Mouse (Mus musculus) liver, embryonic 11.5 days (tissue): ENCODE data around the gene Itga10. TPM values are rescaled to one million over a fixed set of nuclear protein-coding genes. Genes with fewer than 3 reads are reported as not detected.
"Not testable (repeated sequence)": the region's sequence is repeated elsewhere in the genome, so short reads cannot be mapped to it uniquely, and the experiment has no call there.

Source experiments
- ATAC-seq: fragments of 200-750 bp; cut with Nextera tagmentation; replicated peaks from 2 replicates; pipeline ENCODE4 v1.8.0; 2017; ENCODE audit warnings: moderate number of reproducible peaks, mild to moderate bottlenecking, moderate TSS enrichment, moderate library complexity; ENCODE audit not compliant: low FRiP score
- DNase-seq: peaks from one replicate; pipeline ENCODE4 v3.0.0-alpha.2; 2017; ENCODE audit warnings: low spot score
- H3K27ac ChIP-seq: fragments of 300-500 bp; sonication (generic); 2 replicates; pipeline ENCODE4 v1.5.1; 2014; ENCODE audit warnings: mild to moderate bottlenecking, low read depth, low read length, control low read depth
- H3K27me3 ChIP-seq: fragments of 300-500 bp; sonication (generic); replicated peaks from 2 replicates; pipeline ENCODE4 v1.6.1; 2014; ENCODE audit warnings: low read length, mixed read lengths; ENCODE audit not compliant: control insufficient read depth, insufficient read depth
- H3K36me3 ChIP-seq: fragments of 300-500 bp; sonication (generic); 2 replicates; pipeline ENCODE4 v1.6.1; 2014; ENCODE audit warnings: mild to moderate bottlenecking, low read length, moderate library complexity, mixed read lengths; ENCODE audit not compliant: control insufficient read depth, insufficient read depth
- H3K4me1 ChIP-seq: fragments of 300-500 bp; sonication (generic); replicated peaks from 2 replicates; pipeline ENCODE4 v1.6.1; 2014; ENCODE audit warnings: low read length, mixed read lengths; ENCODE audit not compliant: control insufficient read depth, insufficient read depth
- H3K4me2 ChIP-seq: fragments of 300-500 bp; sonication (generic); 2 replicates; pipeline ENCODE4 v1.6.1; 2014; ENCODE audit warnings: mild to moderate bottlenecking, control low read depth, moderate library complexity
- H3K4me3 ChIP-seq: fragments of 300-500 bp; sonication (generic); 2 replicates; pipeline ENCODE4 v1.5.1; 2014; ENCODE audit warnings: low read depth, low read length, control low read depth
- H3K9ac ChIP-seq: fragments of 300-500 bp; sonication (generic); 2 replicates; pipeline ENCODE4 v1.6.1; 2014; ENCODE audit warnings: low read depth, low read length, control low read depth
- H3K9me3 ChIP-seq: fragments of 300-500 bp; sonication (generic); 2 replicates; pipeline ENCODE4 v1.6.1; 2016; ENCODE audit warnings: low read length, inconsistent platforms, mixed read lengths; ENCODE audit not compliant: control insufficient read depth
- WGBS: fragments of 180-500 bp; shearing (Covaris S2); extraction: QIAGEN DNeasy Blood & Tissue Kit; methylation state at CpG from one replicate; pipeline ENCODE4 v1.1.7; 2014; 5-methylcytosine and 5-hydroxymethylcytosine counted together
- polyA plus RNA-seq: library from polyadenylated mRNA; unstranded; fragments of >200 nt; fragmentation: Nextera tagmentation; extraction: Ambion mirVana; gene quantifications from 2 replicates; pipeline ENCODE4 v1.2.1, GENCODE M21; 2014

The Itga10 gene
- polyA plus RNA-seq, 1 experiment from 2014 or later, result 0.77 TPM

DNA sequence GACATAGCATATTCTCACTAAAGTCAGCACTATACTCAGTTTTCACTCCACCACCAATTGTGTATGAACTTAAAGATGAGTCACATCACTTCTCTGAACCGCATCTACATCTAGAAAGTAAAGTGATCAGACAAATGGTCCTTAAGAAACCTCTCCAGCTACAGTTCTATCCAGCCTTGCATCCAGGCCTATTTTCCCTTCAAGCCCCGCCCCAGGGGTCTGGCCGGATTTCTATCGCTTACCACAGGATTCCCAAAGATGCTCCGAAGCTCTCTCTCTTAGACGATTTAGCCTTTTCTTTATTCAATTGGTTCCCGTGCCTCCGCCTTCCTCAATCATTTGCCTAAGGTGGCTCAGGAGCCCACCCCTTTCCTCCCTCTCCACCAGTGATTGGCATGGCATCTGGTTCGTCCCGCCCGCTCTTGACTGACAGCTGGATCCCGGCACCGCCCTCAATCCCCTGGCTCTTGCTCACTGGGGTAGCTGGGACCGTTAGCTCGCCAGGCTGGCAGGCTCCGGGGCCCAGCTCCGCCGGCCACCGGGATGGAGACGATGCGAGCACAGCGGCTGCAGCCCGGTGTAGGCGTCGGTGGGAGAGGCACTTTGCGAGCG, 44.6 kb upstream of the Itga10 start, which contains the start of gene Lix1l:
TSS of gene Lix1l (plus strand) at position 511 of the 612 bp plus-strand sequence.
- peak within 1 kb of the TSS; percentile 86 for H3K4me3 ChIP-seq
- peak within 1 kb of the TSS; percentile 92 for H3K4me2 ChIP-seq
- H3K36me3 ChIP-seq, result no peaks in the 10 kb centered on the region
- ATAC-seq (peak; percentile 95), DNase-seq (peak; percentile 89)
- peaks cover 40% of the 10 kb centered on the region for H3K27me3 ChIP-seq
- WGBS, result 3% methylated on average over 27 of the region's 27 CpGs
- H3K9ac ChIP-seq, result peak within 1 kb of the TSS; percentile 71
- peaks cover 30% of the 10 kb centered on the region for H3K4me1 ChIP-seq
- peak within 1 kb of the TSS; percentile 84 for H3K27ac ChIP-seq
- H3K9me3 ChIP-seq, result no peaks in the 10 kb centered on the region

DNA sequence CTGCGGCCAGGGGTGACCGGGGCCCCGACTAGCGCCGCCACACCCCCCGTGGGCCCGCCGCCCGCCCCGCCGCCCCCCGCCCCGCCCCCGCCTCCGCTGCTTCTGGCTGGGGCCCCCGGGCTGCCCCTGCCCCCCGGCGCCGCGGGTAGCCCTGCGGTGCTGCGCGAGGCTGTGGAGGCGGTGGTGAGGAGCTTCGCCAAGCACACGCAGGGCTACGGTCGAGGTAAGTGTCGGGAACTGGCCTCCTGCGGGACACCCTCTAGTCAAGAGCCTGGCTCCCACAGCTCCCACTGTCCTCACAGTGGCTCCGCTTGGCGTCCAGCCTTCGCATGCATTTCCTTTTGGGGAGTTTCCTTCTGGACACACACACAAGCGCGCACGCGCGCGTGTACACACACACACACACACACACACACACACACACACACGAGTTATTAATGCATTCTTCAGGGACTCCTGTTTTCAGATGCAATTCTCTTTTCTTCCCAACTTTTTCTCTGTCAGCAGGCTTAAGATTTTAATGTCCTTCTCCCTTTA, 44.1 kb upstream of the Itga10 start:
- H3K4me2 ChIP-seq, result peak overlapping the region; percentile 92
- H3K27ac ChIP-seq, result peak overlapping the region; percentile 84
- H3K27me3 ChIP-seq, result peaks cover 34% of the 10 kb centered on the region
- WGBS, result 2% methylated on average over 40 of the region's 40 CpGs
- peak overlapping the region; percentile 86 for H3K4me3 ChIP-seq
- no peaks in the 10 kb centered on the region for H3K36me3 ChIP-seq
- ATAC-seq (peak; percentile 56), DNase-seq (no peak)
- peak overlapping the region; percentile 71 for H3K9ac ChIP-seq
- H3K4me1 ChIP-seq, result peaks cover 25% of the 10 kb centered on the region
- H3K9me3 ChIP-seq, result no peaks in the 10 kb centered on the region

DNA sequence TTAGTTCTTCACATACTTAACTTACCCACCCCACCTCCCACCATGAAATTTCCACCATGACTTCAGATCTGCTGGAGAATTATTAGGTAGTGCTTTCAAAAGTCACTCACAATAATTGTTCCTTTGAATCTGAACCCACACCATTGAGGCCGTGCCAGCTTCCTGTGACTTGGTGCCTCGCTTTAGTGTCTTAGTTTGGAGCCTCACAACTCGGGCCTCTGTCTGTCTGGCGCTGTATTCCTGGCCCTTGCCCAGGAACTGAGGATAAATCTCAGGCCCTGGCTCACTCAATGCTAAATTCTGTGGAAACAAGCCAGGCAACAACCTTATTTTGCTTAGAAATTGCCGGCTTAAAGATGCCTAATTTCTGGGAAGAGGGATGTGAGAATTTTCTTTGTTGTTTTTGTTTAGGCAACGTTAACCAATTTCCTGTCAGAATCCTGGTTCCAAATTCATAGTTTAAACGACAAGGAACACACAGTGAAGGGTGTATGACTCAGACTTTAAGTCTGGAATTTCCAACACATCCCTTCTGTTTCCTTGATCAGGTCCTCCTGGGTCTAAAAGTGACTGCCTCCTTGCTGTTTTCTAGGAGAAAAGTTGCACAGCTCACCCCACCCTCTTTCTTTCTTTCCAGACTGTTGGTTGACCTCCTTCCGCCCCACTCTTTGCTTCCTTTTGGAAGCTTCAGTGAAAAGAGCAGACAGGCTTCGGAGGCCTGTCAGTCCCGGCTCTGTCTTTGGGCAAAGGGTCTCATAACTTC, 43.3 kb upstream of the Itga10 start:
- ATAC-seq (no peak), DNase-seq (no peak)
- H3K9ac ChIP-seq, result peak overlapping the region; percentile 71
- H3K4me3 ChIP-seq, result peak overlapping the region; percentile 86
- H3K4me2 ChIP-seq, result peak overlapping the region; percentile 92
- H3K9me3 ChIP-seq, result no peaks in the 10 kb centered on the region
- peaks cover 26% of the 10 kb centered on the region for H3K27me3 ChIP-seq
- peaks cover 18% of the 10 kb centered on the region for H3K4me1 ChIP-seq
- WGBS, result 59% methylated on average over 10 of the region's 10 CpGs
- 0 out of 2 replicates have a peak overlapping the region, but pooled peaks have one; percentile 84 for H3K27ac ChIP-seq
- no peaks in the 10 kb centered on the region for H3K36me3 ChIP-seq

DNA sequence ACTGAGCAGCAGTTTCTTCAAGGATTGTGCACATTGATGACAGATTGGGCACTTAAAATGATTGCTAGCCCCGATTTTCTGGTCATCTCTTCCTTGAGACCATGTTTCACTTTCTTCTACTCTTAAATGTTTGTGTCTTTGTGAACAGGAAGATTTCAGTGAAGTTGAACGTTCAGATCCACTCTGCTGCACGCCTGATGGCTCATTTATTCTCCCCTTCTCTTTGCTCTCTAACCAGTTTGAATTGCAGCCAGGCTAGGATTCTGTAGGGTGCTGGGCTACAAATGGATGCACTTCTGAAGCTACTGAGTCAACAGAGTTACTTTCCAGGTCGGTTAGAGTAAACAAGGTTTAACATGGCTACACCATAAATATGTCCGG, 42.7 kb upstream of the Itga10 start:
- DNase-seq (no peak), ATAC-seq (no peak)
- Histone ChIP-seq H3K36me3 (no peaks in the 10 kb centered on the region), H3K9ac (no peak overlapping the region), H3K4me3 (peak overlapping the region; percentile 0; the same call in 1 of the 2 replicates), H3K9me3 (no peaks in the 10 kb centered on the region), H3K27ac (no peak overlapping the region), H3K4me2 (peak overlapping the region; percentile 92), H3K27me3 (peaks cover 20% of the 10 kb centered on the region), H3K4me1 (peaks cover 12% of the 10 kb centered on the region)
- WGBS, result 61% methylated on average over 5 of the region's 5 CpGs

DNA sequence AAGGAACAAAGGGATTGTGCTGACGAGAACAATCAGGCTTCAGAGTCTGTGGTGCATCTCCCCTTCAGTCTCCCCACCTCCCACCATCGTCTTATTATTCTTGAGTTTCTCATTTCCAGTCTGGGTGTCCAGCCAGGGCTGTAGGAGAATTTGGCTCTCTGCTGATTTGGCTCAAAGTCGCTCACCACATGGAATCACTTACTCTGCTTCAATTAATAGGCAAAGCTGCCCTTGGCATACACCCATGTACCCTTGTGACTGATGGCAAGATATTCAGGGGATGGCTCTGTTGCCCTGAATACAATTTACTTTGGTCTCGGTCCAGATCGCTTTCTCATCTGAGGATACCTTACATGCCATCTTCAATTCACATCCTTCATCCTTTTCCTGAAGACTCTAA, 42.1 kb upstream of the Itga10 start:
- Histone ChIP-seq H3K4me3 (no peak overlapping the region), H3K4me1 (peaks cover 10% of the 10 kb centered on the region; the same call in 1 of the 2 replicates), H3K27ac (no peak overlapping the region), H3K4me2 (peak overlapping the region; percentile 92), H3K27me3 (peaks cover 14% of the 10 kb centered on the region), H3K36me3 (no peaks in the 10 kb centered on the region), H3K9me3 (no peaks in the 10 kb centered on the region), H3K9ac (no peak overlapping the region)
- DNase-seq, result no peak
- ATAC-seq, result no peak
- 76% methylated on average over 5 of the region's 5 CpGs for WGBS

DNA sequence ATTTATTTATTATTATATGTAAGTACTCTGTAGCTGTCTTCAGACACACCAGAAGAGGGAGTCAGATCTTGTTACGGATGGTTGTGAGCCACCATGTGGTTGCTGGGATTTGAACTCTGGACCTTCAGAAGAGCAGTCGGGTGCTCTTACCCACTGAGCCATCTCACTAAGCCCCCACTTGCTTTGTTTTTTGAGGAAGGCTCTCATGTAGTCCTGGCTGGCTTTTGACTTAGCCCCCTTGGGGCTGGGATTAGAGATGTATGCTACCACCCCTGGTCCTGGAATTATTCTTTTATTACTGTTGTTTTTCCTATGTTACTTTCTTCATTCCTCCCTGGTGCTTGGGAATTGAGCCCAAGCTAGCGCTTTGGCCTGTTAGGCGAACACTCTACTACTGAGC, 39.4 kb upstream of the Itga10 start:
- H3K36me3 ChIP-seq, H3K9ac ChIP-seq, DNase-seq, H3K4me2 ChIP-seq, ATAC-seq, H3K4me3 ChIP-seq, H3K27me3 ChIP-seq, H3K9me3 ChIP-seq, H3K27ac ChIP-seq, H3K4me1 ChIP-seq: not testable (repeated sequence)
- WGBS, result 91% methylated on average over 3 of the region's 4 CpGs

DNA sequence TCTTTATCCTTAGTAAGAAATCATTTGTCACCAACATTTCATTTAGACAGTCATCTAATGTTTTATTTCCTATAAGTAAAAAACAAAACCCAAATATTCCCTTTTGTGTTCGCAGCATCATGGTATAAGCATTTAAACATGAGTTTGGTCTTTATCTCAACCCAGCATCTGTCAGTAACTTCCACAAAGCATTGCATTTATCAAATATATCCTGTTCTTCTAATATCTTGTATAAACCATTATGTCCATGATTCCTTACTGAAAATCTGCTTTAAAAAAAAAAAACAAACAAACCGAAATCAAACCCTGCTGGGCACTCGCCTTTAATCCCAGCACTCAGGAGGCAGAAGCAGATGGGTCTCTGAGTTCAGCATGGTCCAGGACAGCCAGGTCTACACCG, 38.8 kb upstream of the Itga10 start:
- no peaks in the 10 kb centered on the region for H3K36me3 ChIP-seq
- H3K9ac ChIP-seq, result no peak overlapping the region
- no peak overlapping the region for H3K27ac ChIP-seq
- H3K9me3 ChIP-seq, result no peaks in the 10 kb centered on the region
- WGBS, result 81% methylated on average over 4 of the region's 4 CpGs
- H3K4me2 ChIP-seq, result no peak overlapping the region
- DNase-seq (no peak), ATAC-seq (no peak)
- H3K27me3 ChIP-seq, result no peaks in the 10 kb centered on the region
- no peak overlapping the region for H3K4me3 ChIP-seq
- H3K4me1 ChIP-seq, result no peaks in the 10 kb centered on the region; the same call in 1 of the 2 replicates

DNA sequence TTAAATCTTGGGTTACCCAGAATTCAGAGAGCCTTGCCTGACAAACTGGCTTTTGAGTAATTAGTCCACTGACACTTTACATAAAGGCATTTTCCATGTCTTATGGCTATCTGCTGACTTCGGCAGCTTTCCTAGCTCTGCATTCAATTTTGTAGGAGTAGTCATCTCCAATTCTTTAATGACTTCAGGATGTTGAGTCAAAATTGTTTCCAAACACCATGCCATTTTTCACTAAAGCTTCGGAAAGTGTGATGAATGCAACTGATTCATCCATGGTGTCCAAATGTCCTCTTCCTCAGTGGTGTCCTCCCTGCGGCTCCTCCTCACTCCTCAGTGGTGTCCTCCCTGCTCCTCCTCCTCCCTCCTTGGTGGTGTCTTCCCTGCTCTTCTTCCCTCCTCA, 27.4 kb upstream of the Itga10 start:
- Histone ChIP-seq H3K4me2 (no peak overlapping the region), H3K9me3 (no peaks in the 10 kb centered on the region), H3K4me1 (no peaks in the 10 kb centered on the region), H3K27ac (no peak overlapping the region), H3K27me3 (no peaks in the 10 kb centered on the region), H3K36me3 (peaks cover 7% of the 10 kb centered on the region; the same call in 1 of the 2 replicates), H3K9ac (no peak overlapping the region), H3K4me3 (no peak overlapping the region)
- 94% methylated on average over 3 of the region's 3 CpGs for WGBS
- ATAC-seq (no peak), DNase-seq (no peak)
